Mouse (Mus musculus) G1E (cell line): ENCODE measurements around the gene Dnajc27. TPM values are rescaled to one million over a fixed set of nuclear protein-coding genes. Genes with fewer than 3 reads are reported as not detected.

ENCODE experiments used
- ATAC-seq: 2 replicates; pipeline ENCODE4 v1.8.0; 2016; ENCODE audit warnings: mild to moderate bottlenecking; ENCODE audit not compliant: insufficient number of reproducible peaks, poor library complexity, low FRiP score, severe bottlenecking; ENCODE audit errors: extremely low read depth
- DNase-seq: peaks from one replicate; pipeline ENCODE4 v3.0.0; 2012; ENCODE audit warnings: low spot score
- H3K27me3 ChIP-seq: 2 replicates; pipeline ENCODE4 v1.6.1; 2012; ENCODE audit warnings: mild to moderate bottlenecking, low read length, inconsistent platforms; ENCODE audit not compliant: insufficient read depth
- H3K36me3 ChIP-seq: replicated peaks from 2 replicates; pipeline ENCODE3; 2012; ENCODE audit warnings: mild to moderate bottlenecking, inconsistent platforms
- H3K4me1 ChIP-seq: 2 replicates; pipeline ENCODE4 v1.6.1; 2012; ENCODE audit warnings: low read depth, low read length, inconsistent platforms, mixed read lengths; ENCODE audit not compliant: insufficient read depth
- H3K4me3 ChIP-seq: 2 replicates; pipeline ENCODE4 v1.5.1; 2012; ENCODE audit warnings: low read depth, mild to moderate bottlenecking, inconsistent platforms, low read length, moderate library complexity, mixed read lengths
- H3K9me3 ChIP-seq: replicated peaks from 2 replicates; pipeline ENCODE4 v1.6.1; 2012; ENCODE audit warnings: inconsistent platforms
- CTCF ChIP-seq: IDR thresholded peaks from 2 replicates; pipeline ENCODE4 v1.5.1; 2012; ENCODE audit warnings: low read depth, low read length, inconsistent platforms, mixed read lengths
- GATA1 ChIP-seq: IDR thresholded peaks from 2 replicates; pipeline ENCODE4 v1.6.1; 2012; ENCODE audit warnings: borderline replicate concordance, low read length, inconsistent platforms, mixed read lengths
- GATA2 ChIP-seq: IDR thresholded peaks from 2 replicates; pipeline ENCODE4 v1.6.1; 2012; ENCODE audit warnings: low read depth, low read length, inconsistent platforms, borderline replicate concordance
- POLR2AphosphoS5 ChIP-seq: IDR thresholded peaks from 2 replicates; pipeline ENCODE4 v1.6.1; 2012; ENCODE audit warnings: low read depth, low read length, inconsistent platforms; ENCODE audit not compliant: insufficient replicate concordance
- TAL1 ChIP-seq: conservative IDR thresholded peaks from 2 replicates; pipeline ENCODE4 v1.6.1; 2012; ENCODE audit warnings: low read depth, low read length, inconsistent platforms, mixed read lengths
- polyA plus RNA-seq: library from polyadenylated mRNA; stranded (reverse); fragments of >175 nt; gene quantifications from 2 replicates; pipeline ENCODE4 v1.2.3, GENCODE M21; 2012
- total RNA-seq, 2 experiments: library from RNA; stranded (forward) in 1 of 2; stranded (reverse) in 1 of 2; fragments of 200-1000 nt in 1 of 2; fragments of >200 nt in 1 of 2; fragmentation: Nextera tagmentation in 1 of 2; gene quantifications; 2 replicates each; pipeline ENCODE4 v1.2.3; 2014 to 2017

Dnajc27 gene
- total and polyA plus RNA-seq, 3 experiments = 6.0 to 11.0 (median 6.6) TPM

GRCm38 (mm10) chr12:4071671-4072070 lies 10.7 kb upstream of the Dnajc27 start:
- Histone ChIP-seq H3K4me1 (no peaks in the 10 kb centered on the region), H3K4me3 (no peak overlapping the region), H3K9me3 (no peaks in the 10 kb centered on the region), H3K27me3 (peaks cover 14% of the 10 kb centered on the region), H3K36me3 (no peaks in the 10 kb centered on the region)
- TF ChIP-seq GATA2 (no peak), POLR2AphosphoS5 (no peak), TAL1 (no peak), CTCF (no peak), GATA1 (no peak)
- DNase-seq (no peak), ATAC-seq (no peak)

GRCm38 (mm10) chr12:4075407-4075806 lies 7.0 kb upstream of the Dnajc27 start:
- TF ChIP-seq CTCF (no peak), GATA1 (no peak), POLR2AphosphoS5 (no peak), GATA2 (no peak), TAL1 (no peak)
- Histone ChIP-seq H3K4me3 (no peak overlapping the region), H3K36me3 (no peaks in the 10 kb centered on the region), H3K27me3 (peaks cover 8% of the 10 kb centered on the region; the same call in 1 of the 2 replicates), H3K9me3 (no peaks in the 10 kb centered on the region), H3K4me1 (no peaks in the 10 kb centered on the region)
- ATAC-seq = no peak
- DNase-seq = no peak

- H3K4me1 ChIP-seq = no peaks in the 10 kb centered on the region
- no peak for TF ChIP-seq CTCF
- TF ChIP-seq GATA1 = no peak
- TF ChIP-seq POLR2AphosphoS5 = no peak
- TF ChIP-seq GATA2 = no peak
- TF ChIP-seq TAL1 = no peak
- DNase-seq (no peak), ATAC-seq (no peak)
- H3K9me3 ChIP-seq = no peaks in the 10 kb centered on the region
- H3K36me3 ChIP-seq = no peaks in the 10 kb centered on the region
- H3K27me3 ChIP-seq = peaks cover 8% of the 10 kb centered on the region; the same call in 1 of the 2 replicates
- H3K4me3 ChIP-seq = no peak overlapping the region
Observed at GRCm38 (mm10) chr12:4076383-4076782, 6.0 kb upstream of the Dnajc27 start.

- H3K4me1 ChIP-seq = peaks cover 14% of the 10 kb centered on the region
- TF ChIP-seq TAL1 (no peak), GATA2 (no peak), POLR2AphosphoS5 (no peak), GATA1 (no peak), CTCF (no peak)
- no peak for ATAC-seq
- no peaks in the 10 kb centered on the region for H3K9me3 ChIP-seq
- no peak for DNase-seq
- H3K4me3 ChIP-seq = no peak overlapping the region
- H3K27me3 ChIP-seq = no peaks in the 10 kb centered on the region; the same call in 1 of the 2 replicates
- no peaks in the 10 kb centered on the region for H3K36me3 ChIP-seq
Observed at GRCm38 (mm10) chr12:4078069-4078468, 4.3 kb upstream of the Dnajc27 start.

- H3K36me3 ChIP-seq = peaks cover 6% of the 10 kb centered on the region
- no peak overlapping the region for H3K4me3 ChIP-seq
- H3K9me3 ChIP-seq = no peaks in the 10 kb centered on the region
- no peak for ATAC-seq
- peaks cover 22% of the 10 kb centered on the region for H3K4me1 ChIP-seq
- no peaks in the 10 kb centered on the region for H3K27me3 ChIP-seq
- DNase-seq = peak; percentile 8
- TF ChIP-seq TAL1 (no peak), GATA2 (no peak), POLR2AphosphoS5 (no peak), GATA1 (no peak), CTCF (peak; percentile 73)
Observed at GRCm38 (mm10) chr12:4080311-4080710, 2.1 kb upstream of the Dnajc27 start.

- peaks cover 22% of the 10 kb centered on the region for H3K4me1 ChIP-seq
- DNase-seq = no peak
- H3K9me3 ChIP-seq = no peaks in the 10 kb centered on the region
- no peak for ATAC-seq
- no peaks in the 10 kb centered on the region for H3K27me3 ChIP-seq
- no peak for TF ChIP-seq TAL1
- no peak for TF ChIP-seq GATA1
- TF ChIP-seq CTCF = no peak
- TF ChIP-seq POLR2AphosphoS5 = no peak
- TF ChIP-seq GATA2 = no peak
- peaks cover 33% of the 10 kb centered on the region for H3K36me3 ChIP-seq
- peak overlapping the region; percentile 83; the same call in 1 of the 2 replicates for H3K4me3 ChIP-seq
Observed at GRCm38 (mm10) chr12:4083441-4083840, 1.1 kb downstream of the Dnajc27 start.

GRCm38 (mm10) chr12:4107383-4107782 lies 25.0 kb downstream of the Dnajc27 start:
- no peaks in the 10 kb centered on the region for H3K4me1 ChIP-seq
- no peaks in the 10 kb centered on the region for H3K27me3 ChIP-seq
- TF ChIP-seq POLR2AphosphoS5 (no peak), GATA2 (no peak), GATA1 (no peak), CTCF (peak; percentile 54), TAL1 (no peak)
- peaks cover 76% of the 10 kb centered on the region for H3K36me3 ChIP-seq
- H3K9me3 ChIP-seq = no peaks in the 10 kb centered on the region
- no peak overlapping the region for H3K4me3 ChIP-seq
- DNase-seq (peak; percentile 19), ATAC-seq (peak; percentile 28)
